Mouse (Mus musculus) megakaryocyte, embryonic 14.5 days (primary cell): ENCODE results near the gene Pdss2.

Experiments
- FLI1 ChIP-seq: IDR thresholded peaks from 2 replicates; pipeline ENCODE4 v1.6.1; 2012; ENCODE audit warnings: low read length, inconsistent platforms, mixed read lengths
- GATA1 ChIP-seq: IDR thresholded peaks from 3 replicates; pipeline ENCODE4 v1.6.1; 2012; ENCODE audit warnings: mixed read lengths, low read length, inconsistent platforms, borderline replicate concordance

DNA sequence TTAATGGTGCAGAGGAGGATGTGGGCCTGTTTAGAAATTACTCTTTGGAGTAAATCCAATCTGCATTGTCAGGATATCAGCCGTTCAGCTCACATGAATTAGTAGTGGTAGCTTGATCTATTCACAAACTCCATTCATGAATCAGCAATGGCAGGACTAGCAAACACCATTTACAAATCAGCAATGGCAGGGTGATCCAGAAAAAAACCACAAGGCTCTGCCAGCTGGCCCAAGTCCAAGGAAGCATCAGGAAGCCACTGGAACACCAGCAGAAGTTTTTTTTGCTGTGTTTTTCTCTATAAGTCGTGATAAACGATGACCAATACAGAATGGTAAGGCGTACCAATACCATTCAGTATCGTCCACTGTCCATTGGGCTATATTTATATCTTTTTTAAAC lies 209.3 kb downstream of the Pdss2 start:
- TF ChIP-seq GATA1 (no peak), FLI1 (no peak)
